ENCODE assay signal across 8 mouse cellular contexts in genomic region chr2:83814009-83814408, GRCm38 (mm10). TPM values are rescaled to one million over a fixed set of nuclear protein-coding genes. Genes with fewer than 3 reads are reported as not detected.
DNase-seq lines count a peak whose midpoint lies in the region; ATAC-seq and TF ChIP-seq lines count a peak whose summit lies in the region.

No protein-coding gene starts in this region.

- H3K4me3 ChIP-seq in forebrain, embryonic 10.5 days = peak overlapping the region; percentile 83
- peak overlapping the region; percentile 88 for H3K4me3 ChIP-seq in hindbrain, postnatal 0 days (ENCODE audit: low read length)
- H3K4me3 ChIP-seq in midbrain, postnatal 0 days (ENCODE audit: low read depth, low read length) = peak overlapping the region; percentile 88

- DNase-seq in 3134 (ENCODE audit: extremely low read depth, insufficient read length, low spot score) = peak; percentile 10
- DNase-seq in adrenal gland, adult 8-10 months = peak; percentile 8
- DNase-seq in forebrain, embryonic 10.5 days (ENCODE audit: extremely low spot score, low spot score) = no peak
- peak; percentile 48 for DNase-seq in hindbrain, postnatal 0 days (ENCODE audit: low spot score)
- no peak for DNase-seq in midbrain, postnatal 0 days (ENCODE audit: low spot score)
- no peak for DNase-seq in thymus, postnatal 14 days
- DNase-seq in heart, postnatal 25 days (ENCODE audit: low spot score) = no peak

- no peak for ATAC-seq in hindbrain, postnatal 0 days
- no peak for ATAC-seq in midbrain, postnatal 0 days (ENCODE audit: low FRiP score)
- ATAC-seq in erythroid progenitor cell, adult 5-6 weeks (replicated peaks; ENCODE audit: low FRiP score, poor library complexity, severe bottlenecking) = no peak

- WGBS in forebrain, embryonic 10.5 days = 71% methylated on average over 6 of the region's 6 CpGs
- 21% methylated on average over 6 of the region's 6 CpGs for WGBS in hindbrain, postnatal 0 days
- WGBS in midbrain, postnatal 0 days = 16% methylated on average over 6 of the region's 6 CpGs

- peak overlapping the region; percentile 94 for H3K9ac ChIP-seq in hindbrain, postnatal 0 days (replicated peaks; ENCODE audit: low read length)
- H3K9ac ChIP-seq in midbrain, postnatal 0 days (replicated peaks; ENCODE audit: low read length, poor library complexity, severe bottlenecking) = peak overlapping the region; percentile 96

- H3K4me1 ChIP-seq in forebrain, embryonic 10.5 days = peaks cover 37% of the 10 kb centered on the region
- H3K4me1 ChIP-seq in hindbrain, postnatal 0 days (ENCODE audit: insufficient read depth, low read length) = peaks cover 5% of the 10 kb centered on the region; the same call in 1 of the 2 replicates
- 0 out of 2 replicates have a peak, but pooled peaks cover 5% of the 10 kb centered on the region for H3K4me1 ChIP-seq in midbrain, postnatal 0 days (ENCODE audit: insufficient read depth, low read length)

- peak overlapping the region; percentile 63 for H3K4me2 ChIP-seq in hindbrain, postnatal 0 days (ENCODE audit: low read depth, low read length)
- H3K4me2 ChIP-seq in midbrain, postnatal 0 days (ENCODE audit: low read depth, low read length, poor library complexity, severe bottlenecking) = peak overlapping the region; percentile 69

- no peak for TF ChIP-seq CTCF in hindbrain, postnatal 0 days (IDR thresholded peaks at IDR 0.05; ENCODE audit: low read depth)
- TF ChIP-seq CTCF in midbrain, postnatal 0 days (IDR thresholded peaks at IDR 0.05) = no peak

- intact Hi-C loops in heart, postnatal 25 days (cut with DNase I) = no loop called here

- H3K9me3 ChIP-seq in forebrain, embryonic 10.5 days = no peaks in the 10 kb centered on the region
- no peaks in the 10 kb centered on the region for H3K9me3 ChIP-seq in hindbrain, postnatal 0 days (ENCODE audit: low read length)
- no peaks in the 10 kb centered on the region for H3K9me3 ChIP-seq in midbrain, postnatal 0 days (ENCODE audit: low read length)

- no peaks in the 10 kb centered on the region for H3K36me3 ChIP-seq in forebrain, embryonic 10.5 days (replicated peaks)
- H3K36me3 ChIP-seq in hindbrain, postnatal 0 days (ENCODE audit: insufficient read depth, low read length) = no peaks in the 10 kb centered on the region
- no peaks in the 10 kb centered on the region for H3K36me3 ChIP-seq in midbrain, postnatal 0 days (ENCODE audit: insufficient read depth, low read length)

- peaks cover 12% of the 10 kb centered on the region; the same call in 1 of the 2 replicates for H3K27me3 ChIP-seq in forebrain, embryonic 10.5 days (ENCODE audit: poor library complexity, severe bottlenecking)
- no peaks in the 10 kb centered on the region for H3K27me3 ChIP-seq in hindbrain, postnatal 0 days (ENCODE audit: insufficient read depth, low read length)
- no peaks in the 10 kb centered on the region for H3K27me3 ChIP-seq in midbrain, postnatal 0 days (ENCODE audit: insufficient read depth, low read length)

- no peak overlapping the region for H3K27ac ChIP-seq in forebrain, embryonic 10.5 days
- 0 out of 2 replicates have a peak overlapping the region, but pooled peaks have one; percentile 17 for H3K27ac ChIP-seq in hindbrain, postnatal 0 days
- H3K27ac ChIP-seq in midbrain, postnatal 0 days (ENCODE audit: low read depth, low read length) = peak overlapping the region; percentile 99; the same call in 1 of the 2 replicates

RNA-seq across cellular contexts. Expression of gene Fam171b, which starts 1.6 kb away (rescaled TPM):
- total RNA-seq in adrenal gland, adult 8-10 months (2022) = 1 to 10 TPM; 4.4 to 8.6 (median 6.0) TPM
- 34.4 and 37.5 TPM in 2 replicates for polyA plus RNA-seq in forebrain, embryonic 10.5 days (2016; fragmentation: Nextera tagmentation; extraction: Ambion mirVana)
- 70.3 and 75.5 TPM in 2 replicates for total RNA-seq in hindbrain, postnatal 0 days (2014; rRNA removed)
- polyA plus RNA-seq in hindbrain, postnatal 0 days (2015; fragmentation: Nextera tagmentation; extraction: Ambion mirVana) = 69.0 and 72.1 TPM in 2 replicates
- 98.6 and 116 TPM in 2 replicates for total RNA-seq in midbrain, postnatal 0 days (2014; rRNA removed)
- 91.8 and 97.9 TPM in 2 replicates for polyA plus RNA-seq in midbrain, postnatal 0 days (2015; fragmentation: Nextera tagmentation; extraction: Ambion mirVana)
- not detected in 2 replicates for total RNA-seq in erythroid progenitor cell, adult 5-6 weeks (2015; ENCODE audit: low replicate concordance)
- total RNA-seq in erythroid progenitor cell, adult 5-6 weeks (2017; ENCODE audit: low replicate concordance) = not detected in 2 replicates
- total RNA-seq in heart, postnatal 25 days (2021) = 1 to 10 TPM in 1 of 2 experiments, under 1 TPM in 1; 0.81 to 1.4 TPM

Comparison
In these comparisons a context has a peak if more than half of its experiments do, and no peak if none do; other contexts are left out.
1. DNase-seq: peak in 3134 (single experiment), adrenal gland, adult 8-10 months (single experiment) and hindbrain, postnatal 0 days (single experiment); none in forebrain, embryonic 10.5 days (single experiment), midbrain, postnatal 0 days (single experiment), thymus, postnatal 14 days (single experiment) and heart, postnatal 25 days (single experiment).
2. Peak in every context shown above with its lines, with median percentiles within 50 percentile points of each other: H3K4me3 ChIP-seq.